Mouse (Mus musculus) neural tube, embryonic 14.5 days (tissue): Measurements from ENCODE around the gene Zcchc2. TPM values are rescaled to one million over a fixed set of nuclear protein-coding genes. Genes with fewer than 3 reads are reported as not detected.

Experiments
- ATAC-seq: fragments of 200-750 bp; cut with Nextera tagmentation; 2 replicates; pipeline ENCODE4 v1.8.0; 2017; ENCODE audit warnings: low read depth, mild to moderate bottlenecking, moderate TSS enrichment, moderate library complexity
- H3K27ac ChIP-seq: fragments of 300-500 bp; sonication (generic); 2 replicates; pipeline ENCODE4 v1.5.1; 2014; ENCODE audit warnings: low read depth, mild to moderate bottlenecking, control low read depth, low read length, moderate library complexity, mixed read lengths
- H3K27me3 ChIP-seq: fragments of 300-500 bp; sonication (generic); 2 replicates; pipeline ENCODE4 v1.6.1; 2014; ENCODE audit warnings: low read length; ENCODE audit not compliant: control insufficient read depth, insufficient read depth
- H3K36me3 ChIP-seq: fragments of 300-500 bp; sonication (generic); 2 replicates; pipeline ENCODE4 v1.6.1; 2014; ENCODE audit warnings: low read length, mixed read lengths; ENCODE audit not compliant: control insufficient read depth, insufficient read depth
- H3K4me1 ChIP-seq: fragments of 300-500 bp; sonication (generic); 2 replicates; pipeline ENCODE4 v1.6.1; 2014; ENCODE audit warnings: low read length; ENCODE audit not compliant: control insufficient read depth, insufficient read depth
- H3K4me2 ChIP-seq: fragments of 300-500 bp; sonication (generic); 2 replicates; pipeline ENCODE4 v1.6.1; 2014; ENCODE audit warnings: mild to moderate bottlenecking, low read depth, low read length, control low read depth
- H3K4me3 ChIP-seq: fragments of 300-500 bp; sonication (generic); 2 replicates; pipeline ENCODE4 v1.5.1; 2014; ENCODE audit warnings: low read depth, low read length, control low read depth, mixed read lengths
- H3K9ac ChIP-seq: fragments of 300-500 bp; sonication (generic); replicated peaks from 2 replicates; pipeline ENCODE4 v1.6.1; 2014; ENCODE audit warnings: low read depth, mild to moderate bottlenecking, control low read depth, low read length, mixed read lengths
- H3K9me3 ChIP-seq: fragments of 300-500 bp; sonication (generic); 2 replicates; pipeline ENCODE4 v1.6.1; 2016; ENCODE audit warnings: low read length; ENCODE audit not compliant: control insufficient read depth
- WGBS: fragments of 180-500 bp; shearing (Covaris S2); extraction: QIAGEN DNeasy Blood & Tissue Kit; methylation state at CpG from one replicate; pipeline ENCODE4 v1.1.7; 2014; 5-methylcytosine and 5-hydroxymethylcytosine counted together
- polyA plus RNA-seq: library from polyadenylated mRNA; unstranded; fragments of >200 nt; fragmentation: Nextera tagmentation; extraction: Ambion mirVana; gene quantifications from 2 replicates; pipeline ENCODE4 v1.2.1, GENCODE M21; 2014

The Zcchc2 gene
- polyA plus RNA-seq, 1 experiment from 2014 or later = 3.5 TPM

DNA sequence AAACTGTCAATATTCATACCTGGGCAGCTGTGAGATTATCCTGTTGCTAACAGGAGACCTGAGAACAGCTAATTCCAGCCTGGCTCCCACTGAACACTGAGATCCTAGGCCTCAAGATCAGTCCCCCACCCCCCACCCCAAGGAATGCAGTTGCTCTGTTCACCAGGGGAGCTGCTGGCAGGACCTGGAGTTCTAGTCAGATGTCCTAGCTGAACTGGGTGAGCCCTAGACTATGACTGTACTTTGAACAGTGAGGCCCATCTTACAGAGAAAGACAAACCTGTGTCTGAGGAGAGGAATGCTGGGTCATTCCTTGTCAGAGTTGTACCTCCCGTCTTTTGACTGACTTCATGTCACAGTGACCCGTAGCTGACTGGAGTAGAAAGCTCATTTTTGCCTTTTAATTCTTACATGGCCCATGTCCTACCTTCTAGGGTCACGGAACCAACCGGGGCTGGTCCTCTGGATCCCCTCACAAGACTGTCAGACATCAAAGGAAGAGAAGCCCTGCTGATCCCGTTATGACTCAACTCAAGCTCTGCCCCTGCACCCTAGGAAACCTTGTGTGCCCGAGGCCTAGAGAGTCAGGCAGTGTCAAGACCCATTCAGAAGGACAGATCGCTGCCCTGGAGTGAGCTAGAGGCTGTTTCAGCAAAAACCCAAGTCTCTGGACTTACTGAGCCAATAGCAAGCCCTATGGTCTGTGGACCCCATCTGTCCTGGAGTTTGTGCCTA, 28.0 kb upstream of the Zcchc2 start:
- H3K9ac ChIP-seq = no peak overlapping the region
- no peak overlapping the region for H3K27ac ChIP-seq
- H3K4me2 ChIP-seq = no peak overlapping the region
- H3K9me3 ChIP-seq = no peaks in the 10 kb centered on the region
- WGBS = 79% methylated on average over 7 of the region's 7 CpGs
- no peak overlapping the region for H3K4me3 ChIP-seq
- no peaks in the 10 kb centered on the region for H3K27me3 ChIP-seq
- ATAC-seq = no peak
- H3K4me1 ChIP-seq = no peaks in the 10 kb centered on the region
- no peaks in the 10 kb centered on the region for H3K36me3 ChIP-seq

DNA sequence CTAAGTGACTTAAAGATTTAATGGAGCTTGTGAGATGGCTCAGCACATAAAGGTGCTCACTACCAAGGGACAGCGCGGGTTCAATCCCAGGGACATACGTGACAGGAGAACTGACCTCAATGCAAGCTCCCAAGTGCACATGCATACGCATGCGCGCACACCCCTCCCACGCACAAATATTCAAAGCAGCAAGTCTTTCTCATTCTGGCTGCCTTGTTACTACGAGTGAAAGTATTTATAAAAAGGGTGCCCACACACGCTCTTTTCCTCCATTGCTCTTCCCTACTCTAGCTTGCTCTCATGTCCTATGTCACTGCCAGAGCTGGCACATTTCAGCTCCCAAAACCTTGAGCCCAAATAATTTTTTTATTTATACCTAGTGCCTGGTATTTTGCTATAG, 27.4 kb upstream of the Zcchc2 start:
- Histone ChIP-seq H3K36me3 (no peaks in the 10 kb centered on the region), H3K9ac (no peak overlapping the region), H3K4me3 (no peak overlapping the region), H3K27ac (no peak overlapping the region), H3K4me1 (no peaks in the 10 kb centered on the region), H3K27me3 (no peaks in the 10 kb centered on the region), H3K9me3 (no peaks in the 10 kb centered on the region), H3K4me2 (no peak overlapping the region)
- ATAC-seq = no peak
- WGBS = 93% methylated on average over 9 of the region's 9 CpGs

DNA sequence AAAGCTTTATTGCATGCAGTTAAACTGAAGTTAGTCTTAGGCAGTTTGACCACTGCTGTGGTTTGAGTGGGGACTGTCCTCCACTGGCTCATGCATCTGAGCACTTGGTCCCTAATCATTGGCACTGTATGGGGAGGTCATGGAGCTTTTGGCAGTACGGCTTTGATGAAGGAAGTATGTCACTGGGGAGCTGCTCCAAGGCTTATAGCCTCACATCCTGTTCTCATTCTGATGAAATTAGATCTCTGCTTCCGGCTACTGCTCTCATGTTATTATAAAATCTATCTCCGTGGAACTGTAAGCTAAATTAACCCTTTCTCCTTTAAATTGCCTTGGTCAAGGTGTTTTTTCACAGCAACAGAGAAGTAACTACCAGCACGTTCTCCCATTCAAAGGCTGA, 25.7 kb upstream of the Zcchc2 start:
- 76% methylated on average over 4 of the region's 4 CpGs for WGBS

DNA sequence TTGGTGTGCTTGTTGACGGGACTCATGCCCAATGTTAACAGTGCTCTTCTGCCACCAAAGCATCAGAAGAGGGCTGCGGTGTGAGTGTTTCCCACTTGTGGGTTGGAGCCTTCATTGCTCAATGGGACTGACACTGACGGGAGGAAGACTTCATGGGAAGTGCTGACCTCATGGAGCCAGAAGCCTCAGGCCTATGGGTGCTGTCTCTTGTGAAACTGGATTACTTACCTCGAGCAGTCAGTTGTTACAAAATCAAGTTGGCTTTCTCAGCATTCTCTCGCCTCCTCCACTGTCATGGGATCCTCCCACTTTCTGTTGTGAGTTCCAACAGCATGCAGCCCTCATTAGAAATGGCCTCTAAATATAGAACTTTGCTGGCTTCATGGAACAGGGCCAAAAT, 25.0 kb upstream of the Zcchc2 start:
- Histone ChIP-seq H3K4me1 (no peaks in the 10 kb centered on the region), H3K27me3 (no peaks in the 10 kb centered on the region), H3K4me2 (no peak overlapping the region), H3K4me3 (no peak overlapping the region), H3K9me3 (no peaks in the 10 kb centered on the region), H3K27ac (no peak overlapping the region), H3K36me3 (no peaks in the 10 kb centered on the region), H3K9ac (no peak overlapping the region)
- no peak for ATAC-seq
- 89% methylated on average over 5 of the region's 5 CpGs for WGBS

More for the DNA sequence above, 25.7 kb upstream of the Zcchc2 start:
- H3K4me1 ChIP-seq = no peaks in the 10 kb centered on the region
- no peak overlapping the region for H3K4me3 ChIP-seq
- H3K27ac ChIP-seq = no peak overlapping the region
- ATAC-seq = no peak
- H3K9ac ChIP-seq = no peak overlapping the region
- no peak overlapping the region for H3K4me2 ChIP-seq
- no peaks in the 10 kb centered on the region for H3K36me3 ChIP-seq
- H3K9me3 ChIP-seq = no peaks in the 10 kb centered on the region
- no peaks in the 10 kb centered on the region for H3K27me3 ChIP-seq

DNA sequence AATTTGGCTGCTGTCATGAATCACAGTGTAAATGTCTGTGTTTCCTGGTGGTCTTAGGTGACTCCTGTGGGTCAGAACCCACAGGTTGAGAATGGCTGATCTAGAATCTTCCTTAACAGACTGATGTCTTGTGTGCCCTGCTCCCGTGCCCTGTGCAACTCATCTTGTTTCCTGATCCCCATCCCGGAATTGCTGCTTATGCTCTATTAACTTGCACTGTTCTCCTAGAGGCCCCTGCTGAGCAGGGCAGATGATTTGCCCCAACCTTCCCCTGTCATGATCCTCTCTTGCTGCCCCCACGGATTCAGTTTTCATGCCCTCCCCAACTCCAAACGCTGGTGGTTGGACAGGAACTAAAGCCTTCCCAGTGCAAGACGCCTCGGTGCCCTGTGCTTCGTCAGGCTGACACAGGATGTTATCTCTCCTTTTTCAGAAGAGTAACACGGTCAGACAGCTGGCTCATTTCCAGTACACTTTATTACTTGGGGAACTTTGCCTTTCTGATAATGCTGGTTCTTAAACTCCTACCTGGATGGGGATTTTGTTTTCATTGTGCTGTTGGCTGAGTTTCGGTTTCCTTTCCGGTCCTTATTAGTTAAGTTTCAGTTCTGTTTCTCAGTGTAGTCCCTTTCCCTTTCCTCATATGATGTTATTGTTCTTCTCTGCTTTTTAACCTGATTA, 18.6 kb upstream of the Zcchc2 start:
- ATAC-seq = no peak
- no peak overlapping the region for H3K9ac ChIP-seq
- 78% methylated on average over 10 of the region's 10 CpGs for WGBS
- H3K4me3 ChIP-seq = no peak overlapping the region
- H3K36me3 ChIP-seq = no peaks in the 10 kb centered on the region
- no peaks in the 10 kb centered on the region for H3K27me3 ChIP-seq
- H3K9me3 ChIP-seq = no peaks in the 10 kb centered on the region
- H3K4me1 ChIP-seq = no peaks in the 10 kb centered on the region
- H3K27ac ChIP-seq = no peak overlapping the region
- H3K4me2 ChIP-seq = no peak overlapping the region

DNA sequence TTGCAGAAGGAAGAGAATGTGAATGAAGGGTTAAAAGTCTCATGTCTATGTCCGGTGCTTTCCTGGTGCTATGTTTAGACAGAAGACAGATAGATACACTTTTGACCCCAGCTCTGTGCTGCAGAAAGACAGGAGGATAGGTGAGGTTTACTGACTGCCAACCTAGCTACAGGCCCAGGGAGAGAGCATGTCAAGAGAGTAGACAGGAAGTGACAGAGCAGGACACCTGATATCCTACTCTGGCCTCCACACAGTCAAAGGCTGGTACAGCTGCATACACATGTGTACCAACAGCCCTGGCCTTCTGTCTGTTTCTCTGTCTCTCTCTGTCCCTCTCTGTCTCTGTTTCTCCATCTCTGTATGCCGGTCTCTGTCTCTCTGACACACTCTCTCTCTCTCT, 16.2 kb upstream of the Zcchc2 start:
- Histone ChIP-seq H3K36me3 (no peaks in the 10 kb centered on the region), H3K4me1 (no peaks in the 10 kb centered on the region), H3K4me2 (no peak overlapping the region), H3K9me3 (no peaks in the 10 kb centered on the region), H3K27ac (no peak overlapping the region), H3K9ac (no peak overlapping the region), H3K4me3 (no peak overlapping the region), H3K27me3 (no peaks in the 10 kb centered on the region)
- WGBS = 71% methylated on average over 2 of the region's 2 CpGs
- no peak for ATAC-seq

DNA sequence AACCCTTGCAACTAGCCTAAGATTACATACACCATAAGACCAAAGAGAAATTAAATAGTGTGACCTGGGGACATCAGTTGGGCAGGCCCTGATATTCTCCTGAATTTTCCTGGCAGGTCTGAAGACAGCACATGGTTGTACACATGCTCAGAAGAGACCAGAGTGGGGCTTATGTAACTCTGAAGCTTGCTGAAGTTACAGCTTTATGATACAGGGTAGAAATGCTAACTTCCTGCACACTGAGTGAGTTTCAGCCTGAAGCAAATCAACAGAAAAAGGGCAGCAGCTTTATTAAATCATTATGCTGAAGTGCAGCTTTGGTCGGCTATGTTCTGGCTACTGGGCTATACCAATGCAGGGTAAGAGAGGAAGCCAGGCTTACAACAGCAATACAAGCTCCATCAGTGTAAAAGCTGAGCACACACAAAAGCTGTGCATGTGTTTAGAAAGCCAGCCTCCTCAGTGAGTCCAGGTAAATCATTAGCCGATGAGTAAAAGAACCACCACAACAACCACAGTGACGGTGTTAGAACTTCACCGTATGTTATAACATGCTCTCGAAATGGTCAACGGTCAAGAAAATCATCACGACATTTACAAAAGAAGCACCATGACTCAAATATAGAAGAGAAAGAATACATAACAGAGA, 12.6 kb upstream of the Zcchc2 start:
- no peaks in the 10 kb centered on the region for H3K9me3 ChIP-seq
- H3K36me3 ChIP-seq = no peaks in the 10 kb centered on the region
- H3K4me3 ChIP-seq = no peak overlapping the region
- H3K4me1 ChIP-seq = no peaks in the 10 kb centered on the region
- H3K9ac ChIP-seq = no peak overlapping the region
- no peak overlapping the region for H3K27ac ChIP-seq
- 80% methylated on average over 7 of the region's 7 CpGs for WGBS
- ATAC-seq = no peak
- H3K27me3 ChIP-seq = no peaks in the 10 kb centered on the region
- no peak overlapping the region for H3K4me2 ChIP-seq

DNA sequence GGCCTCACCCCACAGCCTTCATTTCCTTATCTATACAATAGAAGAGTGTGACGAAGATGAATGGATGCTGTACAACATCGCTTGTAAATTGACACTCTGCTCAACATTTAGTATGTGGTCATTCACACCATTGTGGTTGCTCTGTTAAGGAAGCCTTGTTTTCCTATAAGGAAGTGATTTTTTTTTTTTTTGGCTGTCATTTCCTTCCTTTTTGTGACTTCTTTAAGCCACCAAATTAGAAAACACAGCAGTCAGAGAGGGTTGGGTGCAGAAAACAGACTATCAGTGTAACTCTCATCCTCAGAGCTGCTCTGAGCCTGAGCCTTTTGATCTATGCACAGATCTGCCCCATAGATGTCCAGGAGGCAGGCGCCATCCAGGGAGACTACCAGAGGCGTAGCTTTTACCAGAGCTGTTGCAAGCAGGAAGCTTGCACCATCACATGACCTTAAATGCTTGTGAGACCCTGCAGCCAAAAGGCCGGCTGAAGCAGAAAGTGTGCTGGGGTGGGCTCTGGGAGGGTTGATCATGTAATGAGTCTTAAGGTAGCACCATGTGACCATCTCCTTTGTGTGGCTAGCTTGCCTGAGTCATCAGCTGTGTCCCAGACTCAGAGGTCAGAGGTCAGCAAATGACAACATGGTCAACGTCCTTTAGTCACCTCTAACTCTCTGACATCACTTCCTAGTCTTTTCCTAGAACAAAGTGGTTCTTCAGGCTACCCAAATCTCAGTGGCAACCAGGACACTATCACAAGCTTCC, 9.2 kb upstream of the Zcchc2 start:
- Histone ChIP-seq H3K9me3 (no peaks in the 10 kb centered on the region), H3K4me3 (no peak overlapping the region), H3K27me3 (no peaks in the 10 kb centered on the region), H3K4me1 (no peaks in the 10 kb centered on the region), H3K27ac (no peak overlapping the region), H3K9ac (no peak overlapping the region), H3K36me3 (no peaks in the 10 kb centered on the region), H3K4me2 (no peak overlapping the region)
- WGBS = 53% methylated on average over 6 of the region's 6 CpGs
- no peak for ATAC-seq
